Mouse (Mus musculus) brown adipose tissue, adult 24 weeks (tissue): ENCODE data around the gene Fkbp8. TPM values are rescaled to one million over a fixed set of nuclear protein-coding genes. Genes with fewer than 3 reads are reported as not detected.

ENCODE experiments used
- H3K27ac ChIP-seq: fragments of 200-500 bp; replicated peaks from 2 replicates; pipeline ENCODE4 v1.5.1; 2012; ENCODE audit warnings: low read depth, mild to moderate bottlenecking, low read length
- H3K4me1 ChIP-seq: fragments of 200-500 bp; 2 replicates; pipeline ENCODE4 v1.6.1; 2012; ENCODE audit warnings: low read length, mixed read lengths; ENCODE audit not compliant: control insufficient read depth, insufficient read depth, insufficient read length
- H3K4me3 ChIP-seq: fragments of 200-500 bp; 2 replicates; pipeline ENCODE4 v1.5.1; 2012; ENCODE audit warnings: low read depth, mild to moderate bottlenecking, low read length, moderate library complexity; ENCODE audit not compliant: insufficient read depth
- polyA plus RNA-seq: library from polyadenylated mRNA; stranded (reverse); fragments of >200 nt; gene quantifications from 2 replicates; pipeline ENCODE4 v1.2.4, GENCODE M21; 2012; ENCODE audit not compliant: missing spikeins, insufficient read depth, insufficient read length

The Fkbp8 gene
- polyA plus RNA-seq, 1 experiment, result 90.9 TPM

GRCm38 (mm10) chr8:70574302-70574701 lies 46.8 kb downstream of the Fkbp8 start:
- Histone ChIP-seq H3K4me3 (no peak overlapping the region), H3K27ac (0 out of 2 replicates have a peak overlapping the region, but pooled peaks have one; percentile 35), H3K4me1 (peaks cover 35% of the 10 kb centered on the region)

- H3K27ac ChIP-seq, result peak overlapping the region; percentile 53
- peaks cover 31% of the 10 kb centered on the region for H3K4me1 ChIP-seq
- H3K4me3 ChIP-seq, result no peak overlapping the region
These were observed 47.4 kb downstream of the Fkbp8 start for GRCm38 (mm10) chr8:70574915-70575314.

GRCm38 (mm10) chr8:70577207-70577606 lies 49.7 kb downstream of the Fkbp8 start:
- H3K4me3 ChIP-seq, result no peak overlapping the region
- H3K27ac ChIP-seq, result no peak overlapping the region
- H3K4me1 ChIP-seq, result peaks cover 16% of the 10 kb centered on the region

GRCm38 (mm10) chr8:70583476-70584387 lies 56.2 kb downstream of the Fkbp8 start:
- H3K4me3 ChIP-seq, result no peak overlapping the region
- H3K4me1 ChIP-seq, result no peaks in the 10 kb centered on the region; the same call in 1 of the 2 replicates
- no peak overlapping the region for H3K27ac ChIP-seq

GRCm38 (mm10) chr8:70584606-70585257 lies 57.2 kb downstream of the Fkbp8 start:
- H3K27ac ChIP-seq, result no peak overlapping the region
- H3K4me3 ChIP-seq, result no peak overlapping the region
- H3K4me1 ChIP-seq, result no peaks in the 10 kb centered on the region; the same call in 1 of the 2 replicates

Other genes starting within 250 kb of the Fkbp8 start
- 2.8 and 4.5 TPM in 2 replicates for gene Homer3, start 244.9 kb upstream of the Fkbp8 start, polyA plus RNA-seq
- 14.1 and 18.1 TPM in 2 replicates for gene Ddx49, start 225.2 kb upstream of the Fkbp8 start, polyA plus RNA-seq
- 158 and 198 TPM in 2 replicates for gene Cope, start 225.2 kb upstream of the Fkbp8 start, polyA plus RNA-seq
- not detected in 2 replicates for gene Cers1, start 211.9 kb upstream of the Fkbp8 start, polyA plus RNA-seq
- gene Gdf1, start 197.9 kb upstream of the Fkbp8 start, polyA plus RNA-seq, result not detected in 2 replicates
- 11.7 and 20.8 TPM in 2 replicates for gene Upf1, start 174.4 kb upstream of the Fkbp8 start, polyA plus RNA-seq
- gene Comp, start 154.2 kb upstream of the Fkbp8 start, polyA plus RNA-seq, result not detected in 2 replicates
- gene Crtc1, start 88.1 kb upstream of the Fkbp8 start, polyA plus RNA-seq, result 3.0 and 4.5 TPM in 2 replicates
- 9.3 and 9.5 TPM in 2 replicates for gene Klhl26, start 50.8 kb upstream of the Fkbp8 start, polyA plus RNA-seq
- not detected in 2 replicates for gene Tmem59l, start 40.4 kb upstream of the Fkbp8 start, polyA plus RNA-seq
- gene Crlf1, start 34.6 kb upstream of the Fkbp8 start, polyA plus RNA-seq, result 1.3 TPM in 1 of 2 replicates, not detected in the other
- gene Rex1bd, start 21.0 kb upstream of the Fkbp8 start, polyA plus RNA-seq, result 191 and 207 TPM in 2 replicates
- 977 and 1,552 TPM in 2 replicates for gene Uba52, start 16.9 kb upstream of the Fkbp8 start, polyA plus RNA-seq
- gene Kxd1, start 232 bp downstream of the Fkbp8 start, polyA plus RNA-seq, result 106 and 116 TPM in 2 replicates
- gene Ell, start 11.7 kb downstream of the Fkbp8 start, polyA plus RNA-seq, result 7.3 and 9.1 TPM in 2 replicates
- gene Isyna1, start 66.6 kb downstream of the Fkbp8 start, polyA plus RNA-seq, result 7.7 and 17.4 TPM in 2 replicates
- 29.6 and 45.0 TPM in 2 replicates for gene Ssbp4, start 81.1 kb downstream of the Fkbp8 start, polyA plus RNA-seq
- 2.0 TPM in 2 replicates for gene Lrrc25, start 88.4 kb downstream of the Fkbp8 start, polyA plus RNA-seq
- 1.7 TPM in 2 replicates for gene Gdf15, start 104.7 kb downstream of the Fkbp8 start, polyA plus RNA-seq
- gene Pgpep1, start 132.7 kb downstream of the Fkbp8 start, polyA plus RNA-seq, result 31.0 and 37.7 TPM in 2 replicates
- 89.4 and 121 TPM in 2 replicates for gene Lsm4, start 145.5 kb downstream of the Fkbp8 start, polyA plus RNA-seq
- 106 and 111 TPM in 2 replicates for gene Jund, start 171.2 kb downstream of the Fkbp8 start, polyA plus RNA-seq
- not detected in 2 replicates for gene Iqcn, start 175.7 kb downstream of the Fkbp8 start, polyA plus RNA-seq
- gene Gm3336, start 190.8 kb downstream of the Fkbp8 start, polyA plus RNA-seq, result not detected in 2 replicates
- 0.36 and 1.7 TPM in 2 replicates for gene Pde4c, start 196.0 kb downstream of the Fkbp8 start, polyA plus RNA-seq
- 18.1 and 21.3 TPM in 2 replicates for gene Rab3a, start 227.0 kb downstream of the Fkbp8 start, polyA plus RNA-seq
- 74.5 and 79.8 TPM in 2 replicates for gene Mpv17l2, start 233.2 kb downstream of the Fkbp8 start, polyA plus RNA-seq
- 9.8 and 11.3 TPM in 2 replicates for gene Pik3r2, start 249.0 kb downstream of the Fkbp8 start, polyA plus RNA-seq